Mouse (Mus musculus) myocyte (in vitro differentiated cells): ENCODE data around the gene Tnc. TPM values are rescaled to one million over a fixed set of nuclear protein-coding genes. Genes with fewer than 3 reads are reported as not detected.
A peak's percentile ranks its signal among the peaks of the same experiment; 100 is the strongest.

Source experiments
- H3K27me3 ChIP-seq: one replicate; pipeline ENCODE4 v1.6.1; 2011; ENCODE audit not compliant: control insufficient read depth, insufficient read depth, insufficient read length
- H3K36me3 ChIP-seq: one replicate; pipeline ENCODE4 v1.6.1; 2011; ENCODE audit not compliant: control insufficient read depth, insufficient read depth
- H3K4me2 ChIP-seq: one replicate; pipeline ENCODE4 v1.6.1; 2011; ENCODE audit warnings: low read depth, control low read depth
- H3K4me3 ChIP-seq: one replicate; pipeline ENCODE4 v1.5.1; 2011; ENCODE audit warnings: mild to moderate bottlenecking, control low read depth, moderate library complexity
- H3K79me2 ChIP-seq: one replicate; pipeline ENCODE4 v1.6.1; 2011; ENCODE audit not compliant: control insufficient read depth, insufficient read depth
- H3ac ChIP-seq: one replicate; pipeline ENCODE4 v1.6.1; 2011; ENCODE audit not compliant: control insufficient read depth, insufficient read length
- CEBPB ChIP-seq: IDR thresholded peaks from 2 replicates; pipeline ENCODE4 v1.6.1; 2011; ENCODE audit warnings: mild to moderate bottlenecking, moderate library complexity; ENCODE audit not compliant: poor library complexity, insufficient read depth, severe bottlenecking
- E2F4 ChIP-seq: IDR thresholded peaks from one replicate; pipeline ENCODE4 v1.6.1; 2011; ENCODE audit warnings: mild to moderate bottlenecking, control low read depth, moderate library complexity; ENCODE audit not compliant: insufficient read depth
- MAX ChIP-seq: IDR thresholded peaks from one replicate; pipeline ENCODE4 v1.6.1; 2011; ENCODE audit warnings: low read depth, mild to moderate bottlenecking, control low read depth
- MYOD1 ChIP-seq, 3 experiments: IDR thresholded peaks; one replicate each; pipeline ENCODE4 v1.6.1; 2011; ENCODE audit warnings: control low read depth in 2 of 3, low read depth in 2 of 3, mild to moderate bottlenecking in 2 of 3, moderate library complexity in 1 of 3; ENCODE audit not compliant: insufficient read length in 2 of 3, control insufficient read depth in 1 of 3
- MYOG ChIP-seq, 3 experiments: IDR thresholded peaks; one replicate each; pipeline ENCODE4 v1.6.1; 2011; ENCODE audit warnings: control low read depth in 2 of 3, low read depth in 2 of 3, mild to moderate bottlenecking in 2 of 3; ENCODE audit not compliant: insufficient read length in 2 of 3, control insufficient read depth in 1 of 3, insufficient read depth in 1 of 3
- POLR2A ChIP-seq: IDR thresholded peaks from one replicate; pipeline ENCODE4 v1.6.1; 2011; ENCODE audit warnings: low read depth, mild to moderate bottlenecking, control low read depth, moderate library complexity; ENCODE audit not compliant: insufficient read length
- POLR2AphosphoS2 ChIP-seq: IDR thresholded peaks from one replicate; pipeline ENCODE4 v1.6.1; 2011; ENCODE audit warnings: low read depth, control low read depth; ENCODE audit not compliant: insufficient read length
- REST ChIP-seq: IDR thresholded peaks from one replicate; pipeline ENCODE4 v1.6.1; 2011; ENCODE audit warnings: mild to moderate bottlenecking, control low read depth, moderate library complexity; ENCODE audit not compliant: insufficient read depth, insufficient read length
- SRF ChIP-seq: IDR thresholded peaks from one replicate; pipeline ENCODE4 v1.6.1; 2011; ENCODE audit warnings: low read depth; ENCODE audit not compliant: control insufficient read depth, insufficient read length
- TCF12 ChIP-seq: IDR thresholded peaks from one replicate; pipeline ENCODE4 v1.6.1; 2011; ENCODE audit warnings: mild to moderate bottlenecking, control low read depth; ENCODE audit not compliant: poor library complexity, insufficient read depth, severe bottlenecking
- TCF3 ChIP-seq: IDR thresholded peaks from one replicate; pipeline ENCODE4 v1.6.1; 2011; ENCODE audit warnings: low read depth, control low read depth; ENCODE audit not compliant: insufficient read length
- USF1 ChIP-seq: IDR thresholded peaks from one replicate; pipeline ENCODE4 v1.6.1; 2011; ENCODE audit warnings: low read depth, mild to moderate bottlenecking, control low read depth, moderate library complexity
- polyA plus RNA-seq: library from polyadenylated mRNA; unstranded; fragments of >200 nt; fragmentation: generic; extraction: Trizol; gene quantifications from one replicate; pipeline ENCODE4 v1.2.1, GENCODE M21; 2012; ENCODE audit warnings: missing spikeins

Gene Tnc
- polyA plus RNA-seq, 1 experiment = 183 TPM

DNA sequence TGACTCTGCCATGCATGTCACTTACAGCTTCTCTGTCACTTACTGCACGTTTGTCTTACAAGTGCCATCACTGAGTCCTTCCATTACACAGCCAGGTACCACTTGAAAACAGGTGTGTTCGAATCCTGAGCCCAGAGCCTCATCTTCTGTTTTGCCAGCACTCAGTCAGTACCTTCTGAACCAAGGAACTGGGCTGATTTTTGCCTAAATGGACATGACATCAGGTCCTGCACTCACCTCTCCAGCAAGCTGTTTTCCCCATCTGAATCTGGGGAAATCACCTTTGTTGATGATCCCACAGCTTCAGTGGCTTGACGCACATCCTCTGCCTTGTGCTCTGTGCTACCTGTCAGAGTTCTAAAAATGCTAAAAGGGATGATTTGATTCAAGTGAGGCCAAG, 107.4 kb downstream of the Tnc start:
- no peak overlapping the region for H3ac ChIP-seq
- no peaks in the 10 kb centered on the region for H3K79me2 ChIP-seq
- no peaks in the 10 kb centered on the region for H3K36me3 ChIP-seq
- no peak overlapping the region for H3K4me2 ChIP-seq
- H3K4me3 ChIP-seq = no peak overlapping the region
- H3K27me3 ChIP-seq = no peaks in the 10 kb centered on the region
- TF ChIP-seq USF1 (no peak), MYOD1 (IDR thresholded peaks at IDR 0.05; ENCODE audit: control insufficient read depth in 1 of 3, insufficient read length in 2 of 3, low read depth in 2 of 3) (no peak), MAX (no peak), POLR2A (no peak), TCF3 (no peak), POLR2AphosphoS2 (no peak), MYOG (IDR thresholded peaks at IDR 0.05; ENCODE audit: control insufficient read depth in 1 of 3, insufficient read depth in 1 of 3, insufficient read length in 2 of 3, low read depth in 2 of 3) (no peak), E2F4 (no peak), REST (no peak), CEBPB (no peak)

DNA sequence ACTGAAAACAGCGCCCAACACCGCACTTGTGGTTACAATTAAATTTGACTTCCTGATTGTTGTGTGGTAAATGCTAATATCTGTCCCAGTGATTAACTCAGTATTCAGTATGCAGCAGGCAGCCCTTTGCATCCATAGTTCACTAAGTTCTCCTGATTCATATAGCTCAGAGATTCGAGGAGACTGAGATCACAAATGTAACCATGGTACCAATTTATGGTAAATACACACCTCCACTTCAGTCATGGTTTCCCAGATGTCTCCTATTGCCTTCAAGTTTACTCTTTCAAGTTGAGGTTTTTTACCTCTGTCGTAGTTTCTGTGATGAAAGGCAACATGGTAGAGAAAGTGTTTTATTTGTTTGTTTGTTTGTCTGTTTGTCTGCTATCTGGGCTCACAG, 110.9 kb downstream of the Tnc start:
- no peak overlapping the region for H3ac ChIP-seq
- no peaks in the 10 kb centered on the region for H3K36me3 ChIP-seq
- TF ChIP-seq MYOG (IDR thresholded peaks at IDR 0.05; ENCODE audit: control insufficient read depth in 1 of 3, insufficient read depth in 1 of 3, insufficient read length in 2 of 3, low read depth in 2 of 3) (no peak), MYOD1 (IDR thresholded peaks at IDR 0.05; ENCODE audit: control insufficient read depth in 1 of 3, insufficient read length in 2 of 3, low read depth in 2 of 3) (no peak), SRF (no peak), TCF12 (no peak), TCF3 (no peak), USF1 (no peak), CEBPB (no peak), POLR2A (no peak), REST (no peak), MAX (no peak), E2F4 (no peak), POLR2AphosphoS2 (no peak)

DNA sequence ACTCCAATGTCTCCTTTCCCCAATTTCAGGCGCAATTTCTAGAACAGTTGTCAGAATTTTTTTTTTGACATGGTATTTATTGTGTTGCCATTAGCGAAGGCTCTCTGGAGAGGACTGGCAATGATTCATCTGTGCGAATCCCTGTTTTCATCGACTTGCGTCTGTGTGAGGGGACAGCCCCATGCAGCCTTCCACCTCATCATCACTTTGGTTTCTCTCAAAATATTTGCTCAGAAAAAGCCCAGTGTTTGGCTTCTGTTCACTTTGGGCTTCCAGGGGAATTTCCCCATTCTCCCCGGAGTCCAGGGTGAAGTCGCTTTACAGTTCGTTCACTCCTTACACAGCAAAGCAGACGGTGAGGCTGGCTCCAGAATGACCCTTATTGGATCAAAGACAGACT, 111.5 kb downstream of the Tnc start:
- Histone ChIP-seq H3K4me2 (no peak overlapping the region), H3ac (no peak overlapping the region), H3K36me3 (no peaks in the 10 kb centered on the region), H3K79me2 (no peaks in the 10 kb centered on the region), H3K4me3 (no peak overlapping the region), H3K27me3 (no peaks in the 10 kb centered on the region)
- no peak for TF ChIP-seq CEBPB
- no peak for TF ChIP-seq POLR2AphosphoS2
- no peak for TF ChIP-seq TCF12
- TF ChIP-seq TCF3 = no peak
- TF ChIP-seq MAX = no peak
- no peak for TF ChIP-seq REST
- no peak for TF ChIP-seq POLR2A
- no peak for TF ChIP-seq MYOD1 (IDR thresholded peaks at IDR 0.05; ENCODE audit: control insufficient read depth in 1 of 3, insufficient read length in 2 of 3, low read depth in 2 of 3)
- no peak for TF ChIP-seq SRF
- TF ChIP-seq MYOG (IDR thresholded peaks at IDR 0.05; ENCODE audit: control insufficient read depth in 1 of 3, insufficient read depth in 1 of 3, insufficient read length in 2 of 3, low read depth in 2 of 3) = no peak
- no peak for TF ChIP-seq USF1
- TF ChIP-seq E2F4 = no peak

More for the DNA sequence above, 110.9 kb downstream of the Tnc start:
- H3K79me2 ChIP-seq = no peaks in the 10 kb centered on the region
- H3K4me2 ChIP-seq = no peak overlapping the region
- no peak overlapping the region for H3K4me3 ChIP-seq
- no peaks in the 10 kb centered on the region for H3K27me3 ChIP-seq

DNA sequence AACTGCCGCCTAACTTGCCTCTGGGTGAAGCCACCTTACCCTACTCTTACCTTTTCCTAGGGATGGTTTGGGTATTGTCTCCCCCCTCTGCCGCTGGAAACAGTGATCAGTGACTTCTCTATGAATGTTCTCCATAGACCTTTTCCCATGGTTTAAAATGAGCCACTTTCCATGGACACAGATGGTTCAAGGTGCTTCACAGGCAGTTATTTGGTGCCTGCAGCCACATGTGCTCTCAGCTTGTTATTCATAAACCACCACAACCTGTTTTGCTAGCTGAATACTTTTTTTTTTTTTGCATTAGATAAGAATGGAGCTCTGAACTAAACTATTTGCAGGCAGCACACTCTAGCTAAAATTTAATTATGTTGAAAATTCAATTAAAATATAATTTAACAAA, 116.0 kb downstream of the Tnc start:
- Histone ChIP-seq H3K79me2 (no peaks in the 10 kb centered on the region), H3K4me3 (no peak overlapping the region), H3K4me2 (no peak overlapping the region), H3K36me3 (no peaks in the 10 kb centered on the region), H3K27me3 (no peaks in the 10 kb centered on the region), H3ac (no peak overlapping the region)
- TF ChIP-seq POLR2AphosphoS2 (no peak), REST (no peak), E2F4 (no peak), SRF (no peak), TCF12 (no peak), MYOD1 (IDR thresholded peaks at IDR 0.05; ENCODE audit: control insufficient read depth in 1 of 3, insufficient read length in 2 of 3, low read depth in 2 of 3) (no peak)

DNA sequence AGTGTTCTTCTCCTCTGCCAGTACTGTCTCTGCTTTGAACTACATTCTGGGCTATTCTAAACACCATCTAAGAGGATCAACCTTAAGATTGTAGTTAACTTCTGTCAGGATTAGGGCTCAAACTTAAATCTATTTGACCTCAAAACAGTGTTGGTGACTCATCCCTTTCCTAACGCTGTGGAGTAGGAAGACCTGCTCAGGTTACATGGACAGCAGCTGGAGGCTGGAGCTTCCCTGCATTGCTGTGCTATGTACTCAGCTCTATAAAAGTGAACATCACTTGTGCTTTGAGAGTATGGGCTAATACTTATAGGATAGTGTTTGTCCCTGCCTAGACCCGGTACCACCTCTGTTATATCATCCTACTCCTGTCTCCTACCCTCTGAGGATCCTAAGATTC, 117.3 kb downstream of the Tnc start:
- no peak overlapping the region for H3ac ChIP-seq
- H3K36me3 ChIP-seq = no peaks in the 10 kb centered on the region
- no peaks in the 10 kb centered on the region for H3K27me3 ChIP-seq
- no peak overlapping the region for H3K4me3 ChIP-seq
- TF ChIP-seq CEBPB (0 out of 2 replicates have a peak, but pooled peaks have one; percentile 28), TCF3 (no peak), MYOD1 (IDR thresholded peaks at IDR 0.05; ENCODE audit: control insufficient read depth in 1 of 3, insufficient read length in 2 of 3, low read depth in 2 of 3) (peak in 2 of 3 experiments; percentile 82 to 87), POLR2AphosphoS2 (no peak), SRF (no peak), MYOG (IDR thresholded peaks at IDR 0.05; ENCODE audit: control insufficient read depth in 1 of 3, insufficient read depth in 1 of 3, insufficient read length in 2 of 3, low read depth in 2 of 3) (peak in 1 of 3 experiments; percentile 68)
- peak overlapping the region; percentile 51 for H3K4me2 ChIP-seq
- no peaks in the 10 kb centered on the region for H3K79me2 ChIP-seq
